Mouse (Mus musculus): Measurements from ENCODE around the gene Sln. TPM values are rescaled to one million over a fixed set of nuclear protein-coding genes. Genes with fewer than 3 reads are reported as not detected.

Gene Sln
- not detected for polyA plus RNA-seq (2015; fragmentation: Illumina TruSeq; extraction: RNeasy Lipid Tissue Mini Kit (QIAGEN cat#74804); ENCODE audit: insufficient read depth, low read depth, low replicate concordance)

DNA sequence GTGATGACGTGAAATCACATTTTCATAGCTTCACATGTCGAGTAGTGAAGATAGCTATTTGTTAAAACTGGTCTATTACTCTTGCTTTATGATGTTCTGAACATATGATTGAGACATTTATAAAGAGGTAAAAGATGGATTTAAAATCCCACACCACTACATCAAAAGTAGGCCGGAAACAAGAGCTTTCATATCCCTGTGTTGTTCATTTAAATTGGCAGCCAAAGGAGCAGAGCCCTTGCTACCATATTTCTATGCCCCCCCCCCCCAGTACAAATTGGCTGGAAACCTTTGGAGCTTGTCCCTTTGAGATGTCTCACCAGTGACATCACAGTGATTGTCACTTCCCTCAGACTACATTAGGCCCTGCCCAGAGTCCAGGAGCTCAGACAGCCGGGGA, at the start of gene Sln:
Sln (plus strand) TSS at position 301 of the 400 bp plus-strand sequence.

Other genes starting within 250 kb of the Sln start
- 15.5 TPM for gene Acat1, start 239.8 kb upstream of the Sln start, polyA plus RNA-seq (2015; fragmentation: Illumina TruSeq; extraction: RNeasy Lipid Tissue Mini Kit (QIAGEN cat#74804); ENCODE audit: insufficient read depth, low read depth, low replicate concordance)
- gene Cul5, start 180.2 kb upstream of the Sln start, polyA plus RNA-seq (2015; fragmentation: Illumina TruSeq; extraction: RNeasy Lipid Tissue Mini Kit (QIAGEN cat#74804); ENCODE audit: insufficient read depth, low read depth, low replicate concordance) = 3.8 TPM
- gene Rab39, start 143.9 kb upstream of the Sln start, polyA plus RNA-seq (2015; fragmentation: Illumina TruSeq; extraction: RNeasy Lipid Tissue Mini Kit (QIAGEN cat#74804); ENCODE audit: insufficient read depth, low read depth, low replicate concordance) = not detected
- gene Slc35f2, start 78.6 kb upstream of the Sln start, polyA plus RNA-seq (2015; fragmentation: Illumina TruSeq; extraction: RNeasy Lipid Tissue Mini Kit (QIAGEN cat#74804); ENCODE audit: insufficient read depth, low read depth, low replicate concordance) = not detected
- not detected for gene Elmod1, start 125.1 kb downstream of the Sln start, polyA plus RNA-seq (2015; fragmentation: Illumina TruSeq; extraction: RNeasy Lipid Tissue Mini Kit (QIAGEN cat#74804); ENCODE audit: insufficient read depth, low read depth, low replicate concordance)
- gene Tnfaip8l3, start 218.2 kb downstream of the Sln start, polyA plus RNA-seq (2015; fragmentation: Illumina TruSeq; extraction: RNeasy Lipid Tissue Mini Kit (QIAGEN cat#74804); ENCODE audit: insufficient read depth, low read depth, low replicate concordance) = not detected

Measured in pancreas, adult 10 weeks (tissue).